Mouse (Mus musculus): Measurements from ENCODE around the gene Atf6. TPM values are rescaled to one million over a fixed set of nuclear protein-coding genes. Genes with fewer than 3 reads are reported as not detected.

The Atf6 gene
- polyA plus RNA-seq, 1 experiment from 2014 or later: 10.1 TPM

- peaks cover 2% of the 10 kb centered on the region; the same call in 1 of the 2 replicates for H3K4me1 ChIP-seq (ENCODE audit: control insufficient read depth, insufficient read depth, low read length)
- ATAC-seq (replicated peaks; ENCODE audit: extremely low read depth, insufficient read depth, low FRiP score): no peak
- no peak overlapping the region for H3K4me2 ChIP-seq (ENCODE audit: low read depth, low read length)
- no peaks in the 10 kb centered on the region for H3K27me3 ChIP-seq (ENCODE audit: control insufficient read depth, insufficient read depth, low read length)
- H3K27ac ChIP-seq (ENCODE audit: low read length): no peak overlapping the region
- H3K36me3 ChIP-seq (ENCODE audit: control insufficient read depth, insufficient read depth): no peaks in the 10 kb centered on the region
- WGBS: 91% methylated on average over 8 of the region's 8 CpGs
- H3K9ac ChIP-seq (ENCODE audit: low read length): no peak overlapping the region
- no peak overlapping the region for H3K4me3 ChIP-seq (ENCODE audit: low read length)
- no peaks in the 10 kb centered on the region for H3K9me3 ChIP-seq (replicated peaks; ENCODE audit: control insufficient read depth, low read length)
Observed at GRCm38 (mm10) chr1:170689773-170690172, 177.8 kb downstream of the Atf6 start.

- WGBS: 70% methylated on average over 6 of the region's 6 CpGs
- H3K4me2 ChIP-seq (ENCODE audit: low read depth, low read length): no peak overlapping the region
Observed at GRCm38 (mm10) chr1:170683863-170684262, 183.7 kb downstream of the Atf6 start.

GRCm38 (mm10) chr1:170679624-170680023 is 187.9 kb downstream of the Atf6 start:
- no peak overlapping the region for H3K27ac ChIP-seq (ENCODE audit: low read length)
- no peak overlapping the region for H3K4me2 ChIP-seq (ENCODE audit: low read depth, low read length)
- H3K9me3 ChIP-seq (replicated peaks; ENCODE audit: control insufficient read depth, low read length): no peaks in the 10 kb centered on the region; the same call in 1 of the 2 replicates
- H3K4me3 ChIP-seq (ENCODE audit: low read length): no peak overlapping the region
- H3K9ac ChIP-seq (ENCODE audit: low read length): no peak overlapping the region
- no peak for ATAC-seq (replicated peaks; ENCODE audit: extremely low read depth, insufficient read depth, low FRiP score)
- peaks cover 15% of the 10 kb centered on the region for H3K36me3 ChIP-seq (ENCODE audit: control insufficient read depth, insufficient read depth)
- WGBS: 72% methylated on average over 2 of the region's 2 CpGs
- H3K4me1 ChIP-seq (ENCODE audit: control insufficient read depth, insufficient read depth, low read length): no peaks in the 10 kb centered on the region
- H3K27me3 ChIP-seq (ENCODE audit: control insufficient read depth, insufficient read depth, low read length): no peaks in the 10 kb centered on the region

More at GRCm38 (mm10) chr1:170683863-170684262, 183.7 kb downstream of the Atf6 start:
- ATAC-seq (replicated peaks; ENCODE audit: extremely low read depth, insufficient read depth, low FRiP score): no peak
- H3K27me3 ChIP-seq (ENCODE audit: control insufficient read depth, insufficient read depth, low read length): no peaks in the 10 kb centered on the region
- H3K36me3 ChIP-seq (ENCODE audit: control insufficient read depth, insufficient read depth): peaks cover 11% of the 10 kb centered on the region
- no peak overlapping the region for H3K9ac ChIP-seq (ENCODE audit: low read length)
- H3K4me1 ChIP-seq (ENCODE audit: control insufficient read depth, insufficient read depth, low read length): no peaks in the 10 kb centered on the region
- no peak overlapping the region for H3K4me3 ChIP-seq (ENCODE audit: low read length)
- no peak overlapping the region for H3K27ac ChIP-seq (ENCODE audit: low read length)
- H3K9me3 ChIP-seq (replicated peaks; ENCODE audit: control insufficient read depth, low read length): no peaks in the 10 kb centered on the region

- no peak for ATAC-seq (replicated peaks; ENCODE audit: extremely low read depth, insufficient read depth, low FRiP score)
- no peaks in the 10 kb centered on the region for H3K27me3 ChIP-seq (ENCODE audit: control insufficient read depth, insufficient read depth, low read length)
- no peak overlapping the region for H3K4me2 ChIP-seq (ENCODE audit: low read depth, low read length)
- 79% methylated on average over 4 of the region's 4 CpGs for WGBS
- no peaks in the 10 kb centered on the region for H3K4me1 ChIP-seq (ENCODE audit: control insufficient read depth, insufficient read depth, low read length)
- H3K4me3 ChIP-seq (ENCODE audit: low read length): no peak overlapping the region
- no peaks in the 10 kb centered on the region; the same call in 1 of the 2 replicates for H3K9me3 ChIP-seq (replicated peaks; ENCODE audit: control insufficient read depth, low read length)
- H3K27ac ChIP-seq (ENCODE audit: low read length): no peak overlapping the region
- H3K9ac ChIP-seq (ENCODE audit: low read length): no peak overlapping the region
- H3K36me3 ChIP-seq (ENCODE audit: control insufficient read depth, insufficient read depth): peaks cover 15% of the 10 kb centered on the region
Observed at GRCm38 (mm10) chr1:170678861-170679260, 188.7 kb downstream of the Atf6 start.

GRCm38 (mm10) chr1:170677681-170678080 is 189.9 kb downstream of the Atf6 start:
- ATAC-seq (replicated peaks; ENCODE audit: extremely low read depth, insufficient read depth, low FRiP score): no peak; the same call in 1 of the 2 replicates
- Histone ChIP-seq H3K4me3 (ENCODE audit: low read length) (no peak overlapping the region), H3K27me3 (ENCODE audit: control insufficient read depth, insufficient read depth, low read length) (no peaks in the 10 kb centered on the region), H3K27ac (ENCODE audit: low read length) (no peak overlapping the region), H3K4me1 (ENCODE audit: control insufficient read depth, insufficient read depth, low read length) (peaks cover 6% of the 10 kb centered on the region; the same call in 1 of the 2 replicates), H3K36me3 (ENCODE audit: control insufficient read depth, insufficient read depth) (peaks cover 15% of the 10 kb centered on the region), H3K9ac (ENCODE audit: low read length) (no peak overlapping the region), H3K9me3 (replicated peaks; ENCODE audit: control insufficient read depth, low read length) (no peaks in the 10 kb centered on the region; the same call in 1 of the 2 replicates), H3K4me2 (ENCODE audit: low read depth, low read length) (no peak overlapping the region)
- 75% methylated on average over 4 of the region's 4 CpGs for WGBS

GRCm38 (mm10) chr1:170674184-170674775 is 193.3 kb downstream of the Atf6 start:
- no peak for ATAC-seq (replicated peaks; ENCODE audit: extremely low read depth, insufficient read depth, low FRiP score)
- Histone ChIP-seq H3K9ac (ENCODE audit: low read length) (no peak overlapping the region), H3K4me3 (ENCODE audit: low read length) (no peak overlapping the region), H3K36me3 (ENCODE audit: control insufficient read depth, insufficient read depth) (peaks cover 24% of the 10 kb centered on the region), H3K4me2 (ENCODE audit: low read depth, low read length) (no peak overlapping the region), H3K4me1 (ENCODE audit: control insufficient read depth, insufficient read depth, low read length) (peaks cover 9% of the 10 kb centered on the region; the same call in 1 of the 2 replicates), H3K27me3 (ENCODE audit: control insufficient read depth, insufficient read depth, low read length) (no peaks in the 10 kb centered on the region), H3K27ac (ENCODE audit: low read length) (no peak overlapping the region), H3K9me3 (replicated peaks; ENCODE audit: control insufficient read depth, low read length) (no peaks in the 10 kb centered on the region; the same call in none of the 2 replicates)
- 65% methylated on average over 9 of the region's 9 CpGs for WGBS

GRCm38 (mm10) chr1:170665200-170665599 is 202.4 kb downstream of the Atf6 start:
- Histone ChIP-seq H3K27me3 (ENCODE audit: control insufficient read depth, insufficient read depth, low read length) (no peaks in the 10 kb centered on the region), H3K27ac (ENCODE audit: low read length) (no peak overlapping the region), H3K4me3 (ENCODE audit: low read length) (no peak overlapping the region), H3K9me3 (replicated peaks; ENCODE audit: control insufficient read depth, low read length) (no peaks in the 10 kb centered on the region), H3K36me3 (ENCODE audit: control insufficient read depth, insufficient read depth) (peaks cover 30% of the 10 kb centered on the region), H3K4me2 (ENCODE audit: low read depth, low read length) (no peak overlapping the region), H3K4me1 (ENCODE audit: control insufficient read depth, insufficient read depth, low read length) (no peaks in the 10 kb centered on the region), H3K9ac (ENCODE audit: low read length) (no peak overlapping the region)
- WGBS: 82% methylated on average over 7 of the region's 7 CpGs
- no peak for ATAC-seq (replicated peaks; ENCODE audit: extremely low read depth, insufficient read depth, low FRiP score)

GRCm38 (mm10) chr1:170664620-170665185 is 202.9 kb downstream of the Atf6 start:
- H3K9ac ChIP-seq (ENCODE audit: low read length): no peak overlapping the region
- H3K36me3 ChIP-seq (ENCODE audit: control insufficient read depth, insufficient read depth): peaks cover 25% of the 10 kb centered on the region
- H3K4me3 ChIP-seq (ENCODE audit: low read length): no peak overlapping the region
- no peaks in the 10 kb centered on the region for H3K4me1 ChIP-seq (ENCODE audit: control insufficient read depth, insufficient read depth, low read length)
- no peaks in the 10 kb centered on the region for H3K27me3 ChIP-seq (ENCODE audit: control insufficient read depth, insufficient read depth, low read length)
- H3K9me3 ChIP-seq (replicated peaks; ENCODE audit: control insufficient read depth, low read length): no peaks in the 10 kb centered on the region
- 83% methylated on average over 11 of the region's 11 CpGs for WGBS
- H3K4me2 ChIP-seq (ENCODE audit: low read depth, low read length): no peak overlapping the region
- no peak overlapping the region for H3K27ac ChIP-seq (ENCODE audit: low read length)
- ATAC-seq (replicated peaks; ENCODE audit: extremely low read depth, insufficient read depth, low FRiP score): no peak

GRCm38 (mm10) chr1:170659260-170659659 is 208.3 kb downstream of the Atf6 start:
- H3K9ac ChIP-seq (ENCODE audit: low read length): no peak overlapping the region
- H3K4me1 ChIP-seq (ENCODE audit: control insufficient read depth, insufficient read depth, low read length): 0 out of 2 replicates have a peak, but pooled peaks cover 4% of the 10 kb centered on the region
- H3K4me2 ChIP-seq (ENCODE audit: low read depth, low read length): no peak overlapping the region
- ATAC-seq (replicated peaks; ENCODE audit: extremely low read depth, insufficient read depth, low FRiP score): no peak
- WGBS: 56% methylated on average over 13 of the region's 13 CpGs
- H3K9me3 ChIP-seq (replicated peaks; ENCODE audit: control insufficient read depth, low read length): no peaks in the 10 kb centered on the region
- no peaks in the 10 kb centered on the region for H3K27me3 ChIP-seq (ENCODE audit: control insufficient read depth, insufficient read depth, low read length)
- no peak overlapping the region for H3K4me3 ChIP-seq (ENCODE audit: low read length)
- H3K36me3 ChIP-seq (ENCODE audit: control insufficient read depth, insufficient read depth): peaks cover 12% of the 10 kb centered on the region; the same call in 1 of the 2 replicates
- H3K27ac ChIP-seq (ENCODE audit: low read length): no peak overlapping the region

All from heart, embryonic 16.5 days (tissue).